Mouse (Mus musculus) brown adipose tissue, adult 24 weeks (tissue): ENCODE data around the gene Tbc1d22a. TPM values are rescaled to one million over a fixed set of nuclear protein-coding genes. Genes with fewer than 3 reads are reported as not detected.

Experiments
- H3K27ac ChIP-seq: fragments of 200-500 bp; replicated peaks from 2 replicates; pipeline ENCODE4 v1.5.1; 2012; ENCODE audit warnings: low read depth, mild to moderate bottlenecking, low read length
- H3K4me1 ChIP-seq: fragments of 200-500 bp; 2 replicates; pipeline ENCODE4 v1.6.1; 2012; ENCODE audit warnings: low read length, mixed read lengths; ENCODE audit not compliant: control insufficient read depth, insufficient read depth, insufficient read length
- H3K4me3 ChIP-seq: fragments of 200-500 bp; 2 replicates; pipeline ENCODE4 v1.5.1; 2012; ENCODE audit warnings: low read depth, mild to moderate bottlenecking, low read length, moderate library complexity; ENCODE audit not compliant: insufficient read depth
- polyA plus RNA-seq: library from polyadenylated mRNA; stranded (reverse); fragments of >200 nt; gene quantifications from 2 replicates; pipeline ENCODE4 v1.2.4, GENCODE M21; 2012; ENCODE audit not compliant: missing spikeins, insufficient read depth, insufficient read length

Gene Tbc1d22a
- polyA plus RNA-seq, 1 experiment: 15.2 TPM

DNA sequence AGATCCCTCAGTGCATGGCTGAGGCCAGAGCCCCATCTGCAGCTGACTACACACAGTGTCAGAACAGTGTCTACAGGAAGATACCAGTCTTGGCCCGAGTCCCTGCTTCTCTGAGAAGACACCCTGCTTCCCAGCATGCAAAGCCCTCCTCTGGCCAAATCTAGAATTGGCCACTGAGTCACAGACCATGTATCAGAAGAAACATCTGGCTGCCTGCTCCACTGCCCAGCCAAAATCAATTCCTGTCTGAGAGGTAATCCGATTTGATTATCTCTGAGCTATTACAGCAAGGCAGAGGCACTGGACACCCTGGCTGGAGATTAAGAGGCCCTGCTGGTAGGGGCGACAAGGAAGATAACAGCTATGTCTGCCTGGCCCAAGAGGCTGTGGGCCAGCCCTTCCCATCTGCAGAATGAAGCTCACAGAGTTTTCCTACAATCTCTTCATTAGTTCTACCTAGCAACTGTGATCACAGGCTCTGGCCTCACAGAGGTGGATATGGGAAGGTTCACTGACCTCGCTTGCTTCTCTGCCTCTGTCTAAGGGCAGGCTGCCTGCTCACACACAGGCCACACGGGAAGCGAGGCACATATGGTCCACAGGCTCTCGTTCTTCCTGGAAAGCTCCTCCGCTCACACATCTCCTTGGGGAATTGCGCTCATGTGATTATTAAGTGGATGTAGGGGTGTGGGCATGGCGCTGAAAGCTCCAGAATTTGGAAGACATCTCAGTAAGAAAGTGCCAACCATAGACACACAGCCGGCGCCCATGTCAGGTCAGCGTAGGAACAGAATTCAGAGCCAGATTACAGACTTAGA is 264.6 kb downstream of the Tbc1d22a start:
- H3K4me3 ChIP-seq: no peak overlapping the region
- no peak overlapping the region for H3K27ac ChIP-seq
- 0 out of 2 replicates have a peak, but pooled peaks cover 4% of the 10 kb centered on the region for H3K4me1 ChIP-seq

DNA sequence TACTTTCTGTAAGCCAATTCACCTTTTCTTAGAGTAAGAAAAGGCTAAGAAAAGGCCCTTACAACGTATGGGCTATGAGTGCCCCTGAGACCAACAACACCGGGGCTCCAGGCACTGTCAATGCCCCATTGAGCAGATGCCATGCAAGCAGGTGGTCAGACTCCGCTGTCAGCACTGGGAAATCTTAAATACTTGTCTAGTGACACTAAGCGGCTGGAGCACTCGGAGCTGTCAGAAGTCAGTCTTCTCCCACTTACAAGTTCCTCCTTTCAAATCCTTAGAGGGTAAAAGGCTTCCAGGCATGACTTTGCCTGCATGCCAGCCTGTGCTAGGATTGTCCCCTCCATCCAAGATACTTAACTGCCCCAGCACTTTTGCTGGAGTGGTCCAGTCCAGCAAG is 268.1 kb downstream of the Tbc1d22a start:
- Histone ChIP-seq H3K27ac (no peak overlapping the region), H3K4me3 (no peak overlapping the region), H3K4me1 (0 out of 2 replicates have a peak, but pooled peaks cover 4% of the 10 kb centered on the region)

DNA sequence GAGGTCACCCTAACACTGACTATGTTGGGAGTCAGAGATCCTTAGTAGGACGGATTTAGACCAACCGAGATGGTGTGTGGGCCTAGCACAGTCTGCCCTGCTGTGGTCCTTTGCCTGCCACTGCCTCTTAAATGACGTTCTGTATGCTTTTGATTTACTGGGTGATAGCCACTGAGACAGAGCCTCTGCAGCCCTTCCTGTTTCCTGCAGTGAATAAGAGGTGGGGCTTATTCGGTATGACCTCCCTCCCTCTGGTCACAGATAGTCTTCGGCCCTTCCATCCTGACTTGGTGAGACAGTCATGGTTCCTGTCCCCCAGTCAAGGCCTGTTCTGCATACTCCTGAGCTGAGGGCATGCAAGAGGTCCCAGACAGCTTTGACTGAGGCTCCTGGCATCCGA is 271.6 kb downstream of the Tbc1d22a start:
- Histone ChIP-seq H3K4me1 (no peaks in the 10 kb centered on the region), H3K4me3 (no peak overlapping the region), H3K27ac (no peak overlapping the region)

DNA sequence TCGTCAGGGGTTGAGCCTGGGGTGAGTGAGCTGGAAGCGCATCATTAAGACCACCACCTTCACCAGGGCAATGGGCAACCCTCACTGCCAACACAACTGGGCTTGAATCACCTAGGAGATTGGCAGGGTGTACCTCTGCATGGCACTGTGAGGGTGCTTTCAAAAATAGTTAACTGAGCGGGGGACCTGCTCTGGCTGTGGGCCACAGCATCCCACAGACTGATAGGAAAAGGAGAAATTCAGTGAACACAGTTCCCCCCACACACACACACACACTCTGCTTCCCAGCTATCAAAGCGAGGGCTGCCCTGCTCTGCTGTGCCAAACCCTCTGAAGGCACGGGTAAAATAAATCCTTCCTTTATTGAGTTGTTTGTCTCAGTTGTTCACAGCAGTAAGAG is 273.1 kb downstream of the Tbc1d22a start:
- H3K27ac ChIP-seq: no peak overlapping the region
- no peak overlapping the region for H3K4me3 ChIP-seq

DNA sequence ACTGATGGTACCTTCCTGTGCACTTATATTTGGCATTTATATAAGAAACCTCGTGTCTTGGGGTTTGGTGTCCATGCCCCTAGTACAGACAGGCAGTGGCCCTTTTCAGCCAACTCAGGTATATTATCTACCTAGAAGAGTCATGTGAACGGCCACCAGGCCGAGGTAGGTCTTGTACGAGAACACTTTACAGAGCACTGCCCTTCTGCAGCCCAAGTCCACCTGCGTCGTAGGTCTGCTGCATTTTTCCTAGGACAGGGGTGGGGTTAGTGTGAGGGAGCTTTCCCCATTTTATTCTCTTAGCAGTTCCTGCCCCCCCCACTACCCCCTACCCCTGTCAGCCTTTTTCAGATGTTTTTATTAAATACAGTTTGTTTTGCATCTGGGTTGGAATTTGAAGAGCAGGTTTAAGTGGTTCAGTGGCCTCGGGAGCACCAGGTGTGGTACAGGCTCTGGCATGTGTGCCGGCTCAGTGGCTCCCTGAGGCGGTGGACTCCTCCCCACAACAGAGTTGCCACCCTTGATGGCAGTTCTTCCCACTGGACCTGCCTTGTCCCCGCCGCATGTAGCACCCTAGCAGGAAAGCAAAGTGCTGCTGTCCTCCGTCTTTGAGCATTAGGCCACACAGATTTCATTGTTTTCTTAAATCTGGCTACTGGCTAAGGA is 277.3 kb downstream of the Tbc1d22a start:
- H3K4me3 ChIP-seq: no peak overlapping the region
- no peaks in the 10 kb centered on the region for H3K4me1 ChIP-seq
- H3K27ac ChIP-seq: no peak overlapping the region

More for the DNA sequence above, 273.1 kb downstream of the Tbc1d22a start:
- H3K4me1 ChIP-seq: no peaks in the 10 kb centered on the region

DNA sequence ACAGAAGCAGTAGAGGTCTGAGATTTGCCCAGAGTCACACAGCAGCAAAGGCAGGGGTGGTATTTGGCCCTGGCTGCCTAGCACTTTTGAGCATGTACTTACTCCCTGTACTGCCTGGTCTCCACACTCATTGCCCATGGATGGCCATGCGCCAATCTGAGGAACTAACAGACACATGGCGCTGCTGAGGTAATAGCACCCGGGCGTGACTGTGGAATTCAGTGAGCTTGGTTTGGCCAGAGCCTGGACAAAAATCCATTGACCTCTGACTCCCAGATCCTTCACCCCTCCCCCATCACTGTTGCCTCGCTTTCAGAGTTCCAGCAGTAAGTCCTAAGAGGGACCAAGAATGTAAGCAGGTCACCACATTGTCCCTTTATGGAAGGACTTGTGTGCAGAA is 278.4 kb downstream of the Tbc1d22a start:
- Histone ChIP-seq H3K4me3 (no peak overlapping the region), H3K27ac (no peak overlapping the region)

DNA sequence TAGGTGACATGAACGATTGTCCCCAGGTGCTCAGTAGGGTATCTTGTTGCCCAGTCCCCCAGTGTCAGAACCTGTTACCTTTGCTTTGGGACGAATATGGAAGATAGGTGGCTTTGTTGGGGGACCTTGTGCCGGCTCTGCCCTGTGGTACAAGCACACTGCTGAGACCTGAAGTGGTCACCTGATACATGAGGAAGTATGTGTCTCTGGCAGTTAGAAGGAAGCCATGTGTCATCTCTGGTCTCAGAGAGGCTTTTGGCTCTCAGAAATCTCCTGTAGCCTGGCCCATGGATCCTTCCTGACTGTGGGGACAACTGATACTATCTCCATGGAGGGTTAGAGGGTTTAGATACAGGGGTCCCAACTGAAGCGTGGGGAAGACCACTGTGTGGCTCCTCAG is 281.9 kb downstream of the Tbc1d22a start:
- no peaks in the 10 kb centered on the region for H3K4me1 ChIP-seq
- H3K27ac ChIP-seq: no peak overlapping the region
- no peak overlapping the region for H3K4me3 ChIP-seq

More for the DNA sequence above, 278.4 kb downstream of the Tbc1d22a start:
- no peaks in the 10 kb centered on the region for H3K4me1 ChIP-seq

DNA sequence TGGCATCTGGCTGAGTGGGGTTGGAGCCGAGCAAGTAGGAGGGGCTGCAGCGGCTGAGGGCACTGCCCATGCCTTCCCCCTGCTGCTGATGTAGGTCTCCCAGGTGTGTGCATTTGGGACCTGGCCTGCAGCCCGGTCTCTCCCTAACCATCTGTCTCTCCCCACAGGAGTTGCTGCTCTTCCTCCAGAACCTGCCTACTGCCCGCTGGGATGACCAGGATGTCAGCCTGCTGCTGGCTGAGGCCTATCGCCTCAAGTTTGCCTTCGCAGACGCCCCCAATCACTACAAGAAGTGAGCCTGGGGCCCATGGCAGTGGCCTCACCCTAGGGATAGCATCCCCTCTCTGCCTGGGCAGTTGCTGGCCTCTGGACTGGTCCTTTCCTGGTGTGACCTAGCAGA is 282.4 kb downstream of the Tbc1d22a start:
- Histone ChIP-seq H3K4me3 (no peak overlapping the region), H3K4me1 (no peaks in the 10 kb centered on the region), H3K27ac (no peak overlapping the region)

DNA sequence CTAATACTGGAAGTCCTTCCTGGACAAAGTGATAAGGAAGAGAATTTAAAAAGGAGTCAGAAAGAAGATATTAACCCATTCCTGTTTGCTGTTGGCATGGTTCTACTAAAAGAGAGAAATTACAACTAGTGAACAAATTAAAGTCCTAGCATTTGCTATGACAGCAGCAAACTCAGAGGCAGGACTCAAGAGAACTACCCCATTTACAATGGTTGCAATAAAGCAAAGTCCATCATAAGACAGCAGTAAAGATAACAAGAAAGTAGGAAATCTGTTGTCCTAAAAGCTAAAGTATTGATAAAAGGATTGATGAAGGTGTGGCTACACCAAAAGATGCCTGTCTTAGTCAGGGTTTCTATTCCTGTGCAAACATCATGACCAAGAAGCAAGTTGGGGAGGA is 286.3 kb downstream of the Tbc1d22a start:
- no peak overlapping the region for H3K27ac ChIP-seq
- no peak overlapping the region for H3K4me3 ChIP-seq
- H3K4me1 ChIP-seq: no peaks in the 10 kb centered on the region

DNA sequence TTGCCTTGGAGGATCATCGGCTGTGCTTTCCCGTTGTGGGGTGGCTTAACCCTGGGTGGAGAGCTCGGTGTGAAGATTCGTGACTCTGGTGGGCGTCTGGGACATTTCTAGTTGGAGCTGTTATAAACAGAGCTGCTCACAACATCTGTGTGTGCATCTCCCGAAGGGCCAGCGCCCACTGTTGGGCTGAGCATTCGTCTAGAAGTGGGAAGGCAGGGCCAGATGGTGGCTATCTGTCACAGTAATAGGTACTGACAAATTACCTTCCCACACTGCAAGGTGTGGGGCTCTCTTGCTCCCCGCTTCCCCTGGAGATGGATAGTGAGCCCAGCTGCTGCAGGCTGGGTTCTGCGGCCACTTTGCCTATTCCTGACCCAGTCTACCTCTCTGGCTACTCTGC is 289.2 kb downstream of the Tbc1d22a start:
- Histone ChIP-seq H3K4me1 (no peaks in the 10 kb centered on the region), H3K27ac (no peak overlapping the region), H3K4me3 (no peak overlapping the region)

DNA sequence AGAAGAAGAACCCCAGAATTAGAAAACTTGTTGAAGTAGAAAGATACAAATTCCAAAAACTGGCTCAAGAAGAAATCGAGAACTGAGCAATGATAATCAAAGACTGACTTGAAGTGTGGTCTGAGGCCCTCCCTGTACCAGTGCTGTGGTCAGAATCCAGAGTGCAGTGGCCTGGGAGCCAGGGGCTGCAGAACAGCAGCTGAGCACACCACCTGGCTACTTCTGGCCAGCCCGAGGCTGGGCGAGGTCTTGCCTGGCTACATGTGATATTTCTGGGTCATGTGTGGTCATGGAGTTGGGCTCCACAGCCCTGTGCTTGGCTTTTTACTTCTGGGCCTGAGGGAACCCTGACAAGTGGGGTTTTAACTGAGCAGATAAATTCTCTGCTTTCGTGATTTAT is 292.4 kb downstream of the Tbc1d22a start:
- Histone ChIP-seq H3K4me3 (no peak overlapping the region), H3K4me1 (no peaks in the 10 kb centered on the region), H3K27ac (no peak overlapping the region)

DNA sequence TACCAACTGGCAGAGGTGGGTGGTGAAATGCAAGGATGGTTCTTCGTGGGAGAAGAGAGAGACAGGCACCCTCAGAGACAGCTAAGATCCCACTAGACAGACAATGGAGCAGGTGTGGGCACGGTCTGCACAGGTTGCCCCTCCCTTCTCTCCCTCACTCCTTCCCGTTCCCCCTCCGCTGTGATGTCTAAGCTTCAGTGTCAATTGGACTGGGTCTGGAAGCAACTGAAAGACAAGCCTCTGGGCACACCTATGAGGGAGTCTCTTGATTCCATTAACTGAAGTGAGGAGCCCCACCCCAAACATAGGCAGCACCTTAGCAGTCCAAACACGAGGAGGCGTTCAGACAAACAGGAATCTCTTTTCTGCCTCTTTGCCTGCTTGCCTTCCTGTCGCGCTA is 293.3 kb downstream of the Tbc1d22a start:
- no peak overlapping the region for H3K27ac ChIP-seq
- no peak overlapping the region for H3K4me3 ChIP-seq
- no peaks in the 10 kb centered on the region for H3K4me1 ChIP-seq

DNA sequence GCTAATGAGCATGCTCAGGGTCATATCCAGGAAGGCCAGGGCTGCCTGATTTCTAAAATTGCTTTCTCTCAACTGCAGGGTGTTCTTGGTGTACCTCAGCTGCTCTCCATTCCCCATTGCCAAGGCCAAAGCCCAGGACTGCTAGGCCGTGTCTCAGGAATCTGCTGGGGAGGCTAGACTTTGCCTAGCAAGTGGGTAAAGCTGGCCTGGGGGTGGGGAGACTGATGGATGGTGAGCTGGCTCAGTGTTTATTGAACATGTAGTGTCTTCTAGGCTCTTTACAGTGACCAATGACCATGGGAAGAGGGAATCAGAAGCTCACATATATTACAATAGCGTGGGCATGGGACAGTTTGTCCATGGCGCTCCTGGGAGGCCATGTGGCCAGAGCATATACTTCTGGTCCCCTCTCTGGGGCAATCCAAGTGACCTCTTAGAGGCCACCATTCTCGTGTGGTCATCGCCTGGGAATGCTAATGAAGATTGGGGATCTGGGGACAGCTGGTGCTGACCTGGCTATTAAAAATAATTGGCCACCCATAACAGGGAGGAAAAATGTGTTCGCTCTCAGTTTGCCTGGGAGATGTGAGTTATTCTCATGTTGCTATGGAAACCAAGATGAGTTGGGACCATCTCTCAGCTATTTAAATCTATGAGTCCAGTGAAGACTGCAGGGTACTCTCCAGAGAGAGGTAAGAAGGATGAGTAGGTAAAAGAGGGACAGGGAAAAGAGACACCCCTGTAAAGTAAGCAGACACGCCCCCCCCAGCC is 294.3 kb downstream of the Tbc1d22a start:
- Histone ChIP-seq H3K4me3 (no peak overlapping the region), H3K4me1 (no peaks in the 10 kb centered on the region), H3K27ac (no peak overlapping the region)

DNA sequence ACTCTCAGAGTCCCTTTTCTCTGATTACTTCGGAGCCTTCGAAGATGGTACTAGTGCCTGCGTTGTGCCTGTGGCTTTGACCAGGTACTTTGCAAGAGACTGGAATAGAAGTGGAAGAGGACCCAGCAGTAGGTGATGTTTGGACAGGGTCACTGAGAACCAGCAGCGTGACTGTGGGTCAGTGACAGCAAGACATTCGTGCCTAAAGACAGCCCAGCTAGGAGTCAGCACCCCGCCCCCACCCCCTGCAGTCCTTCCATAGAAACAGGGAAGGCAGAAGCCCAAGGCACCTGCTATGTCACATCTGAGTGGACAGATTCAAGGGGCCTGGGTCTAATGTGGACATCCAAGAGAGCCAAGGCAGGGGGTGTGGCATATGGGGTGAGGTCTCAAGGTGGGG is 295.3 kb downstream of the Tbc1d22a start:
- Histone ChIP-seq H3K4me1 (no peaks in the 10 kb centered on the region), H3K27ac (no peak overlapping the region), H3K4me3 (no peak overlapping the region)

DNA sequence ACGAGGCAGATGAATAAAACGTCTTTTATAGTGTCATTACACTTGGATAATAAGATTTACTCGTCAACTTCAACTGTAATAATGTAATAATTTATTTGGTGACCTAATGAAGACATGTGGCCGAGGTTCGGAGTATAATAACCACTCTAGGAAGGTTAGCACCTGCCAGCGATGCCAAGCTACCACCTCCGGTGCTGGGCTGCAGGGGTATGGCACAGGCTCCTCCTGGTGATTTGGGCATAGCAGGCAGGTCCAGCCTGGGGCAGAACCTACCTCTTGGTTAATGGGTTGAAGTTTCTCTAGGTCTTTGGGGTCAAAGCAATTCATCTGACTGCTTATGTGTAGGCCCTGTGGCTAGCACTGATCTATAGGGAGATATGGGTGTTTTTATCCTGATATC is 296.9 kb downstream of the Tbc1d22a start:
- no peaks in the 10 kb centered on the region for H3K4me1 ChIP-seq
- no peak overlapping the region for H3K4me3 ChIP-seq
- H3K27ac ChIP-seq: no peak overlapping the region
